Mouse (Mus musculus): ENCODE data around the gene Glo1. TPM values are rescaled to one million over a fixed set of nuclear protein-coding genes. Genes with fewer than 3 reads are reported as not detected.
A peak's percentile ranks its signal among the peaks of the same experiment; 100 is the strongest.
"Not testable (repeated sequence)": the region's sequence is repeated elsewhere in the genome, so short reads cannot be mapped to it uniquely, and the experiment has no call there.

Gene Glo1
- polyA plus RNA-seq, 1 experiment from 2014 or later: 220 TPM

- WGBS: 48% methylated on average over 2 of the region's 2 CpGs
- Histone ChIP-seq H3K9me3 (no peaks in the 10 kb centered on the region), H3K4me3 (no peak overlapping the region), H3K27ac (no peak overlapping the region), H3K4me2 (no peak overlapping the region), H3K9ac (no peak overlapping the region), H3K4me1 (no peaks in the 10 kb centered on the region), H3K27me3 (no peaks in the 10 kb centered on the region), H3K36me3 (no peaks in the 10 kb centered on the region)
- ATAC-seq (ENCODE audit: borderline replicate concordance, extremely low read depth, low FRiP score, low TSS enrichment): no peak
These were observed 12.3 kb upstream of the Glo1 start for GRCm38 (mm10) chr17:30638996-30639395.

GRCm38 (mm10) chr17:30637714-30638113 lies 11.0 kb upstream of the Glo1 start:
- Histone ChIP-seq H3K4me3 (no peak overlapping the region), H3K9me3 (no peaks in the 10 kb centered on the region), H3K27ac (no peak overlapping the region), H3K9ac (no peak overlapping the region), H3K36me3 (no peaks in the 10 kb centered on the region), H3K4me2 (no peak overlapping the region), H3K27me3 (no peaks in the 10 kb centered on the region), H3K4me1 (no peaks in the 10 kb centered on the region)
- WGBS: 31% methylated on average over 1 of the region's 1 CpGs
- no peak for ATAC-seq (ENCODE audit: borderline replicate concordance, extremely low read depth, low FRiP score, low TSS enrichment)

DNA sequence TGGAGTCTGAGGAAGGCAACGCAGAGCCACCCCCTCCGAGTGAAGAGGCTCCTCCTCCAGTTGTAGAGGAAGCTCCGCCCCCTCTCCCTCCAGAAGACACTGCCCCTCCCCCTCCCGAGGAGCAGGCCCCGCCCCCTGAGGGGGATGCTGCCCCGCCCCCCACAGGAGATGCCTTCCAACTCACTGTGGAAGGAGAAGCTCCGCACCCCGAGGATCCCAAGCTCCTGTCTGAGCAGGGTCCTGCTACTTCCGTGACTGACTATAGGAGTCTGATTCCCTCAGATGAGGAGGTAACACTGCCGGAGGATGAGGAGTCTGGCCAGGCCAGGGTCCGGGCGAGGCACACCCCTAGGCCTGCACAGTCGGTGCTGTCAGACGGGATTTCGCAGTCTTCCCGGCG lies 8.7 kb upstream of the Glo1 start:
- no peaks in the 10 kb centered on the region for H3K36me3 ChIP-seq
- H3K4me3 ChIP-seq: peak overlapping the region; percentile 29
- H3K27ac ChIP-seq: no peak overlapping the region
- 14% methylated on average over 17 of the region's 17 CpGs for WGBS
- no peaks in the 10 kb centered on the region for H3K4me1 ChIP-seq
- peak overlapping the region; percentile 44 for H3K4me2 ChIP-seq
- no peaks in the 10 kb centered on the region for H3K27me3 ChIP-seq
- H3K9ac ChIP-seq: no peak overlapping the region; the same call in 1 of the 2 replicates
- no peaks in the 10 kb centered on the region for H3K9me3 ChIP-seq
- peak; percentile 46; the same call in 1 of the 2 replicates for ATAC-seq (ENCODE audit: borderline replicate concordance, extremely low read depth, low FRiP score, low TSS enrichment)

- not testable (repeated sequence) for H3K27ac ChIP-seq; H3K9ac ChIP-seq; H3K9me3 ChIP-seq; H3K4me2 ChIP-seq; H3K27me3 ChIP-seq; H3K4me1 ChIP-seq; H3K4me3 ChIP-seq; H3K36me3 ChIP-seq; ATAC-seq (ENCODE audit: borderline replicate concordance, extremely low read depth, low FRiP score, low TSS enrichment)
- no CpG with 5 or more reads among the region's 20 CpGs for WGBS
These were observed 2.5 kb downstream of the Glo1 start, which contains the start of gene Dnah8 for GRCm38 (mm10) chr17:30624132-30624531. TSS of gene Dnah8 (plus strand) at chr17:30624354.

GRCm38 (mm10) chr17:30623200-30623599 lies 3.5 kb downstream of the Glo1 start:
- H3K27me3 ChIP-seq: no peaks in the 10 kb centered on the region; the same call in 1 of the 2 replicates
- WGBS: 86% methylated on average over 3 of the region's 3 CpGs

DNA sequence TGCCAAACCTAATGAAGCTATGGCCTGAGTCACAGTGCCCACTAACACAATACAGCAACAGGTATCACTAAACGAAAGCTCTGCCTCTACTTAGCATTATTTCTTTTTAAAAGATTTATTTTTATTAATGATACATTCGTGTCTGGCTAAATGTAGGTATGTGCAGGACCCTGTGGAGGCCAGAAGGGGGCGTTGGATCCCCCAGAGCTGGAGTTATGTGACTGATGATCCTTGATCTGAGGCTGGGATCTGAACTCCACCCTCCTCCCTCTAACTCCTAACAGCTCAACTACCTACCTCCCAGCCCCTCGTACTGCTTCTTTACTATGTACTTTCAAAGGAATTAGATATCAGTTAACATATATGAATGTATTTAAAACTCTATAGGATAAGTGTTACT lies 5.2 kb downstream of the Glo1 start:
- no peaks in the 10 kb centered on the region for H3K4me1 ChIP-seq
- H3K27me3 ChIP-seq: no peaks in the 10 kb centered on the region; the same call in 1 of the 2 replicates
- no peaks in the 10 kb centered on the region for H3K9me3 ChIP-seq
- no peak overlapping the region for H3K4me3 ChIP-seq
- ATAC-seq (ENCODE audit: borderline replicate concordance, extremely low read depth, low FRiP score, low TSS enrichment): no peak
- 62% methylated on average over 4 of the region's 4 CpGs for WGBS
- no peak overlapping the region for H3K27ac ChIP-seq
- H3K36me3 ChIP-seq: no peaks in the 10 kb centered on the region
- H3K4me2 ChIP-seq: no peak overlapping the region
- H3K9ac ChIP-seq: no peak overlapping the region

More at GRCm38 (mm10) chr17:30623200-30623599, 3.5 kb downstream of the Glo1 start:
- Histone ChIP-seq H3K9ac (no peak overlapping the region), H3K4me1 (no peaks in the 10 kb centered on the region), H3K36me3 (no peaks in the 10 kb centered on the region), H3K4me3 (no peak overlapping the region), H3K4me2 (no peak overlapping the region), H3K9me3 (no peaks in the 10 kb centered on the region), H3K27ac (no peak overlapping the region)
- no peak for ATAC-seq (ENCODE audit: borderline replicate concordance, extremely low read depth, low FRiP score, low TSS enrichment)

GRCm38 (mm10) chr17:30620548-30620947 lies 6.1 kb downstream of the Glo1 start:
- no peaks in the 10 kb centered on the region; the same call in 1 of the 2 replicates for H3K27me3 ChIP-seq
- no peak overlapping the region for H3K4me3 ChIP-seq
- H3K9ac ChIP-seq: no peak overlapping the region
- no peak for ATAC-seq (ENCODE audit: borderline replicate concordance, extremely low read depth, low FRiP score, low TSS enrichment)
- no peaks in the 10 kb centered on the region for H3K4me1 ChIP-seq
- H3K4me2 ChIP-seq: no peak overlapping the region
- no peak overlapping the region for H3K27ac ChIP-seq
- WGBS: 53% methylated on average over 2 of the region's 2 CpGs
- H3K9me3 ChIP-seq: no peaks in the 10 kb centered on the region
- H3K36me3 ChIP-seq: no peaks in the 10 kb centered on the region

- no peak for ATAC-seq (ENCODE audit: borderline replicate concordance, extremely low read depth, low FRiP score, low TSS enrichment)
- Histone ChIP-seq H3K4me1 (no peaks in the 10 kb centered on the region), H3K27ac (no peak overlapping the region), H3K9me3 (no peaks in the 10 kb centered on the region), H3K4me2 (no peak overlapping the region), H3K4me3 (no peak overlapping the region), H3K9ac (no peak overlapping the region), H3K27me3 (no peaks in the 10 kb centered on the region; the same call in 1 of the 2 replicates), H3K36me3 (no peaks in the 10 kb centered on the region)
- WGBS: 29% methylated on average over 2 of the region's 2 CpGs
These were observed 7.5 kb downstream of the Glo1 start for GRCm38 (mm10) chr17:30619153-30619552.

GRCm38 (mm10) chr17:30618136-30618891 lies 8.4 kb downstream of the Glo1 start:
- no peak for ATAC-seq (ENCODE audit: borderline replicate concordance, extremely low read depth, low FRiP score, low TSS enrichment)
- no peaks in the 10 kb centered on the region; the same call in 1 of the 2 replicates for H3K27me3 ChIP-seq
- WGBS: 68% methylated on average over 3 of the region's 3 CpGs
- H3K9me3 ChIP-seq: no peaks in the 10 kb centered on the region
- H3K9ac ChIP-seq: no peak overlapping the region
- H3K4me1 ChIP-seq: no peaks in the 10 kb centered on the region
- H3K36me3 ChIP-seq: no peaks in the 10 kb centered on the region
- H3K4me2 ChIP-seq: no peak overlapping the region
- H3K27ac ChIP-seq: no peak overlapping the region
- no peak overlapping the region for H3K4me3 ChIP-seq

- Histone ChIP-seq H3K36me3 (no peaks in the 10 kb centered on the region), H3K27me3 (no peaks in the 10 kb centered on the region), H3K27ac (no peak overlapping the region), H3K9me3 (no peaks in the 10 kb centered on the region), H3K4me2 (no peak overlapping the region), H3K4me3 (no peak overlapping the region), H3K9ac (no peak overlapping the region), H3K4me1 (peaks cover 9% of the 10 kb centered on the region)
- no peak for ATAC-seq (ENCODE audit: borderline replicate concordance, extremely low read depth, low FRiP score, low TSS enrichment)
- 85% methylated on average over 5 of the region's 5 CpGs for WGBS
These were observed 10.5 kb downstream of the Glo1 start for GRCm38 (mm10) chr17:30616203-30616602.

- H3K4me1 ChIP-seq: peaks cover 26% of the 10 kb centered on the region
- no peak overlapping the region for H3K4me2 ChIP-seq
- H3K4me3 ChIP-seq: no peak overlapping the region
- ATAC-seq (ENCODE audit: borderline replicate concordance, extremely low read depth, low FRiP score, low TSS enrichment): no peak
- no peaks in the 10 kb centered on the region for H3K27me3 ChIP-seq
- no peak overlapping the region for H3K27ac ChIP-seq
- no peaks in the 10 kb centered on the region for H3K9me3 ChIP-seq
- no peak overlapping the region for H3K9ac ChIP-seq
- H3K36me3 ChIP-seq: no peaks in the 10 kb centered on the region
These were observed 13.3 kb downstream of the Glo1 start for GRCm38 (mm10) chr17:30613350-30613749.

DNA sequence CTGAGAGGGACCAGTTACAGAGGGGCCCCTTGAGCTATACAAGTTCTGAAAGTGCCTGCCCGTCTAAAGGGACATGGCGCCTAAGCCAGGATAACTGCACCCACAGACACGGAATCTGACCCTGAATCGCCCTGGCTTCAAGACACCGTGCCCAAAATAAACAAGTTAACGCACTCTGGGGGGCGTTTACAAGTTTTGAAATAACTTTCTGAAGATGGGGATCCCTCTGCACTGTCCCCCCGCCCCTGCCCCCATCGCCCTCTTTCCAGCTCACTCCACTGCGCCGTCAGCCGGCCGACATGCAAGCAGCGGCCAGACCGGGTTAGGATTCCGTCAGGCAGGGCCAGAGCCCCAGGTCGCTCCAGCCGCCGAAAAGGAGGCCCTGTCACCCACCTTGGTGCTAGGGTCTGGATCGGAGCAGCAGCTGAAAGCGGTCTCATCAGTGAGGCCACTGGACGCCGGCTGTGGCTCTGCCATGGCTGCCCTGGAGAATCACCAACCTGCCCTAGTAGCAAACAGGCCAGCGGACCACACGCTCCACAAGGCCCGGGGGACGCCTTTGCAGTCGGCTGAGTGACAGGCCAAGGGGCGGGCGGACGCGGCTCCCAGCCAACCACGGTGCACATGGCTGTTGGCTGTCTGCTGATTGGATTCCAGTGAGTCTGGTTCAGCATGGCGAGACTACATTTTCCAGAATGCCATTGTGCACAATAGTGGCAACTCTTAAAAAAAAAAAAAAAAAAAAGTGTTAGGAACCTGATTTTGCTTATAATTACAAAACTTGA lies 14.4 kb downstream of the Glo1 start:
- H3K4me3 ChIP-seq: peak overlapping the region; percentile 80
- peak overlapping the region; percentile 82 for H3K9ac ChIP-seq
- H3K27ac ChIP-seq: peak overlapping the region; percentile 89
- peaks cover 30% of the 10 kb centered on the region for H3K4me1 ChIP-seq
- H3K9me3 ChIP-seq: no peaks in the 10 kb centered on the region
- H3K4me2 ChIP-seq: peak overlapping the region; percentile 66
- WGBS: under 1% methylated on average over 34 of the region's 34 CpGs
- H3K27me3 ChIP-seq: no peaks in the 10 kb centered on the region
- no peaks in the 10 kb centered on the region for H3K36me3 ChIP-seq
- ATAC-seq (ENCODE audit: borderline replicate concordance, extremely low read depth, low FRiP score, low TSS enrichment): peak; percentile 99

All from lung, embryonic 15.5 days (tissue).